Mouse (Mus musculus): ENCODE results near the gene Edem1.
A peak's percentile ranks its signal among the peaks of the same experiment; 100 is the strongest.

The Edem1 gene

GRCm38 (mm10) chr6:108828234-108828868 is at the start of gene Edem1:
Gene Edem1, plus strand, starts transcription at chr6:108828641.
- DNase-seq (ENCODE audit: low spot score in 2 of 2): peak; percentile 98 to 99

GRCm38 (mm10) chr6:108781865-108782264 is 46.6 kb upstream of the Edem1 start:
- peak; percentile 61 to 68 for DNase-seq (ENCODE audit: low spot score in 2 of 2)

DNA sequence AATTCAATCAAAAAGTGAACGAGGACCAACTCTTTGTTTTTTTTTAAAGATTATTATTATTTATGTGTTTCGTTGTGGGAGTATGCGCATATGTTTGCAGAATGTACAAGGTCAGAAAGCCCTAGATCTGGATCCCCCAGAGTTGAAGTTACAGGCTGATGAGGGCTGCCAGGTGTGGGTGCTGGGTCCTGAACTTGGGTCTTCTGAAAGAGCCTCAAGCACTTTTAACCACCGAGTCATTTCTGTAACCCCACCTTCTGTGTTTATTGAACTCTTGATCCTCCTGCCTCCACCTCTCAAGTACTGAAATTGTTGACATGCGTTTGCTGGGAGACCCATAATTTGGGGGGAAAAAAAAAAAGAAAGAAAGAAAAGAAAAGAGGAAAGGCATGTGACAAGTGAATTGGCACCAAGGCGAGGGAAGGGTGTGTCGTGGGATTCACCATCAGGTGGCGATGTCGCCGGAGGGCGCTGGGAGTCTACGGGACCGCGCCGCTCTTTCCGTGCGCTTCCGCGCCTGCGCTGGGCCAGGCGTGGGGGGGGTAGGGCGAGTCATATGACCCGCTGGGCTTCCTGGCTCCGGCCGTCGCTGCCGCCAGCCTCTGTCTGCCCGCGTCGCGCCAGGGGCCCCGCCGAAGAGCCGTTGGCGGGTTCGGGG is 45.8 kb upstream of the Edem1 start, which contains the start of gene Arl8b:
Arl8b (plus strand) TSS at position 574 of the 658 bp plus-strand sequence.
- DNase-seq (ENCODE audit: low spot score in 2 of 2): peak; percentile 94 to 95

DNA sequence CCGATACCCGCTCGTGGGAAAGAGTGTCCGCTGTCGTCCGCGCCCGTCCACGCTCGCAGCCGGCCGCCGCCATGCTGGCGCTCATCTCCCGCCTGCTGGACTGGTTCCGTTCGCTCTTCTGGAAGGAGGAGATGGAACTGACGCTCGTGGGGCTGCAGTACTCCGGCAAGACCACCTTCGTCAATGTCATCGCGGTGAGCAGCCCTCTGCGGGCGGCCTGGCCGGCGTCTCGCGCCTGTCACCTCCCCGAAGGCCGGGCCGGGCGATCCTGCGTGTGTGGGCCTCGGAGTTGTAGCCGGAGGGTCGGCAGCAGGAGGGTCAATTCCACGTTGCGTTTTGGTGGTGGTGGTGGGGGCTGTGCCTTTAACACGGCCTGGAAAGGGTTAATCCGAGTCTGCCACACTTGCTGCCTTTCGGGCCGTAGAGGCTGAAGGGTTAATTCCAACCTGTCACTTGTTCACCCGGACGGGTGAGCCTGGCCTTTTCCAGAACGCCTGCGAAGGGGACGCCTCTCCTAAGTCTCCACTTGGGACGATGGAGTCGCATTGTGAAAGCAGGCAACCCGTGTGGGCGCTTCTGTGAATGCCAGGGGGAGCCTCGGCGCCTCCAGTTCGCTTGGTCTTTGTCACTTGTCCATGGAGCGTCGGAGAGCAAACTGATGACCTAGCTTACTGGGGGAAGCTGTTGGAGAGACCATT is 45.1 kb upstream of the Edem1 start:
- DNase-seq (ENCODE audit: low spot score in 2 of 2): peak in 1 of 2 experiments; percentile 21

DNA sequence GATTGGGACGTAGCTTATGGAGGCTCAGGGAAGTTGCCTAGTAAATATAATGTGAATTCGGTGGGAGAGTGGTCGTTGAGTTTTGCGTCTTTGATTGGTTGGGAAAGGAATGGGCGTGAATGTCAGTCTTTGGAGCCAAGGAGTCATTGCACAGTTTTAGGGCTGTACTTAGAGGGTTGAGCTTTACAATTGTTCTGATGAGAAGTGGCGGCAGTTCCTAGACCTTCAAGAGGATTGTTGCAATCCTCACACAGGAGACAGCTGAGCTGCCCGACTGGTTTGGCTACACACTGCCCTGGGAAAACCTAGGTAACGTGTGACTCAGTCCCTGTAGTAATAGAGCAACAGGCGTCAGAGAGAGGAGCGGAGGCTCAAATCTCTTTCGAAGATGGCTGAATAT is 44.4 kb upstream of the Edem1 start:
- DNase-seq (ENCODE audit: low spot score in 2 of 2): no peak

DNA sequence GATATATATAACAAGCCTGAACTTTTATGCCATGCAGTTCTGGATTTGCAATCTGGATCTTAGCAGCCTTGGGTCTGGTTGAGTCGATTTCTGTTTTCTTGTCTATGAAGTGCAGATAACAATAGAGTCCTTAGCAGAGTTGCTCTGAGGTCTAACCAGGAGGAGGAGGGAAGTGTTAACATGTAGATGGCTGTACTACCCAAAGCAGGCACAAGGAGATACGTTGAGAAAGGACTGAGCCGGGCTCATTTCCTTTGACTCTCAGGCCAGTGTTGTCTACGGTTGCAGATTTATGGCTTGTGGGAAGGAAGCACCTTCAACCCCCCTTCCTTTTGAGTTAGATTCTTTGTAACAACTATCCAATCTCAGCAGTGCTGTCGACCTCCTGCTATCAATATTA is 43.6 kb upstream of the Edem1 start:
- no peak for DNase-seq (ENCODE audit: low spot score in 2 of 2)

DNA sequence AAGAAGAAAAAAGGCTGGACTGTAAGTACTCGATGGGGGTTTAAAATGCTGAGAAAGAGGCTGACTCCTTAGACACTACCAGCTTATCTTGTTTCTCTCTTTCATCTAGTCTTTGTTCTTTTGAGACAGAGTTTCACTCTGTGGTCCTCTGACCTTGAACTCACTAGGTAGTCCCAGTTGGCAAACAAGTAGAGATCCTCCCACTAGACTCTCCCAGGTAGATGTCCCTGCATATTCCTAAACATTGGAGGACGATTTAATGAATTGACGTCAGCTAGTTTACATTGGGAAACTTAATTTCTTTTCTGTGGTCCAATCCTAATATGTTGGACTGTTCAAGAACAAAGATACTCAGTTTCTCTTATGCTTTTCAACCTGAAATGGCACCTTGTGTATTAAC is 42.9 kb upstream of the Edem1 start:
- DNase-seq (ENCODE audit: low spot score in 2 of 2): no peak

- DNase-seq (ENCODE audit: low spot score in 2 of 2): no peak
These were observed 36.9 kb upstream of the Edem1 start for GRCm38 (mm10) chr6:108791498-108791897.

GRCm38 (mm10) chr6:108795912-108796311 is 32.5 kb upstream of the Edem1 start:
- DNase-seq (ENCODE audit: low spot score in 2 of 2): no peak

DNA sequence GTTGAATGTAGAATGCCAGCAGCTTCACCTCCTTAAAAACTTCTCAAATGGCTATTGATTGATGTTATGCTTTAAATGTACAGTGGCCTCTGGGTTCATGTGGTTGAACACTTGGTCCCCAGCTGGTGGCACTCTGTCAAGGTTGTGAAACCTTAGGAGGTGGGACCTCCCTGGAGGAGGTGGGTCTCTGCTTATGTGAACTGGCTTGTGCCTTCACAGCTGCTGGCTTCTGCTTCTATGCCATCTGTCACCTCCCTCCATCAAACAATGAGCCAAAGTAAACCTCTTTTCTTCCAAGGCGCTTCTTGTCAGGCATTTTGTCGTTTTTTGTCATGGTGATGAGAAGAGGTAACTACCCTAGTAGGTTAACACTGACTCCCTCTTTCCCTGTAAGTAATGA is 31.7 kb upstream of the Edem1 start:
- peak in 1 of 2 experiments; percentile 17 for DNase-seq (ENCODE audit: low spot score in 2 of 2)

DNA sequence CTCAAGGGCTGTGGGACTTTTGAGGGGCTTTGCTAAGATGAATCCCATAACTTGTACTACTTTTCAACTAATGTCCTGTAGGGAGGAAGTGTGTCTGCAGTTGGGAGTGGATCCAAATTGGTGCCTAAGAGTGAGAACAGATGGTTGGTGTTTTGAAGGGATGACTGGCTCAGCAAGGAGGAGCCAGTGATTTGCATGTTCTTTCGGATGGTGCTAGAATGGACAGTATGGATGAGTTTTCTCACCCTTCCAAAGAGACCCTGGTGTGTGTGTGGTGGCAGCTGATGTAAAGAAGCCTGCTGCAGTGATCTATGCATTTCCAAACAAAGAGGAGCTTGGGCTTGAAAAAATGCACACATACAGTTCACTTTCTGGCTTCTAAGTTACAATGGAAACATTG is 23.2 kb upstream of the Edem1 start:
- no peak for DNase-seq (ENCODE audit: low spot score in 2 of 2)

- DNase-seq (ENCODE audit: low spot score in 2 of 2): no peak
These were observed 22.6 kb upstream of the Edem1 start for GRCm38 (mm10) chr6:108805871-108806270.

DNA sequence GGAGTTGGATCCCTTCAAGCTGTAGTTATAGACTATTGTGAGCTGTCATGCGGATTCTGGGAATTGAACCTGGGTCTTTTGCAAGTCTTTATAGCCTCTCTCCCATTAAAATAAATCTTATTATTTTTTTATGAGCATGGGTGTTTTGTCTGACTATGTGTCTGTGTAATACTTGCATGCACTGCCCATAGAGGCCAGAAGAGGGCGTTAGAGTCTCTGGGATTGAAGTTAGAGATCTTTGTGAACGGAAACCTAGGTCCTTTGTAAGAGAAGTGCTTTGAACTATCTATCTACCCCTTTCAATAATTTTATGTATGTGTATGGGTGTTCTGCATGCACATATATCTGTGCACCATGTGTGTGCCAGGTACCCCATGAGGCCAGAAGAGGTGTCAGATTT is 21.0 kb upstream of the Edem1 start:
- DNase-seq (ENCODE audit: low spot score in 2 of 2): no peak

- DNase-seq (ENCODE audit: low spot score in 2 of 2): no peak
These were observed 19.7 kb upstream of the Edem1 start for GRCm38 (mm10) chr6:108808786-108809185.

DNA sequence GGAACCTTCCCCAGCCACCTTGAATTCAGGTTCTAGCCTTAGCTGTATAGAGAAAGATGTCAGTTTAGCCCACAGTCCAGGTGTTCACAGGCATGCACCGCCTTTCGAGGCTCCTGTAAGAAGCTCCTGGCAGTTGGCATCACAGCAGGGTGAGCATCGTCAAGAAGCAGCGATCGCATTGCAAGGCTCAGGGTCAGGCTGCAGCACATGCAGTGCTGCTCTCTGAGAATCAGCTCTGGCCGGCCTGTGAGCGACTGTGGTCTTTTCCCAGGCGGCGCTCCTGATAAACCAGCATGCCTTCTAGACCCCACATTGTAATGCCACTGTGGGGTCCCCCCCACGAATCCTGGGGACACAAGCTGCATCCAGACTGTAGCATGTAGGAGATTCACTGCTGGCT is 18.2 kb upstream of the Edem1 start:
- no peak for DNase-seq (ENCODE audit: low spot score in 2 of 2)

- no peak for DNase-seq (ENCODE audit: low spot score in 2 of 2)
These were observed 16.3 kb upstream of the Edem1 start for GRCm38 (mm10) chr6:108812134-108812533.

GRCm38 (mm10) chr6:108817510-108817909 is 10.9 kb upstream of the Edem1 start:
- no peak for DNase-seq (ENCODE audit: low spot score in 2 of 2)

GRCm38 (mm10) chr6:108824816-108825545 is 3.5 kb upstream of the Edem1 start:
- peak; percentile 30 to 55 for DNase-seq (ENCODE audit: low spot score in 2 of 2)

GRCm38 (mm10) chr6:108826070-108826469 is 2.4 kb upstream of the Edem1 start:
- DNase-seq (ENCODE audit: low spot score in 2 of 2): no peak

- no peak for DNase-seq (ENCODE audit: low spot score in 2 of 2)
These were observed 1.0 kb upstream of the Edem1 start for GRCm38 (mm10) chr6:108827336-108827920.

- peak in 1 of 2 experiments; percentile 24 for DNase-seq (ENCODE audit: low spot score in 2 of 2)
These were observed 431 bp downstream of the Edem1 start for GRCm38 (mm10) chr6:108828872-108829271.
